Mouse (Mus musculus) cortical plate, adult 2 months (tissue): ENCODE results near the gene Map10. TPM values are rescaled to one million over a fixed set of nuclear protein-coding genes. Genes with fewer than 3 reads are reported as not detected.

Source experiments
- H3K27ac ChIP-seq: fragments of 200-500 bp; 2 replicates; pipeline ENCODE4 v1.5.1; 2012; ENCODE audit warnings: low read length, control low read depth, inconsistent platforms; ENCODE audit not compliant: insufficient read depth
- H3K4me1 ChIP-seq: fragments of 200-500 bp; 2 replicates; pipeline ENCODE4 v1.6.1; 2011; ENCODE audit warnings: low read length; ENCODE audit not compliant: control insufficient read depth, insufficient read depth
- H3K4me3 ChIP-seq: fragments of 200-500 bp; 2 replicates; pipeline ENCODE4 v1.5.1; 2011; ENCODE audit warnings: mild to moderate bottlenecking, low read length, control low read depth; ENCODE audit not compliant: insufficient read depth
- CTCF ChIP-seq: fragments of 200-500 bp; IDR thresholded peaks from 2 replicates; pipeline ENCODE4 v1.5.1; 2011; ENCODE audit warnings: mild to moderate bottlenecking, control low read depth, low read length; ENCODE audit not compliant: insufficient read depth; ENCODE audit errors: extremely low read depth
- POLR2A ChIP-seq: fragments of 200-500 bp; IDR thresholded peaks from 2 replicates; pipeline ENCODE4 v1.6.1; 2011; ENCODE audit warnings: mild to moderate bottlenecking, low read length, control low read depth; ENCODE audit not compliant: insufficient read depth; ENCODE audit errors: extremely low read depth
- polyA plus RNA-seq: library from polyadenylated mRNA; depleted of rRNA; stranded (reverse); fragments of >200 nt; gene quantifications from 2 replicates; pipeline ENCODE4 v1.2.3, GENCODE M21; 2012; rRNA removed

The Map10 gene
- polyA plus RNA-seq, 1 experiment: 2.1 TPM

DNA sequence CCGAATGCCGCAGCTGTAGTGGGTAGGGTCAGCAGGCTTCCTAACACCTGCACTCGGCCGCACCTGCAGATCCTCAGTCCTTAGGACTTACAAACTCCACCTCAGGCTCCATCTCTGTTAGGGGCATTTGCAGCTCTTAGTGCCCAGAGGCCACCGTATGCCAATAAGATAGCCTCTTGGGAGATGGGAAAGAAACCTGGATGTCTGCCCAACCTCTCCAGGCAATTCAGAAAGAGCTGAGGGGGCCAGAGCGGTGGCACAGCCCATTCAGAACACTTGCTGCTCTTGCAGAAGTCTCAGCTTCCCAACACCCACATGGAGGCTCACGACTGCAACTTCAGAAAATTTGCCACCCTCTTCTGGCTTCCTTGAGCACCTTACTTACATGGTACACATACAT, 36.2 kb downstream of the Map10 start:
- Histone ChIP-seq H3K4me3 (no peak overlapping the region), H3K4me1 (no peaks in the 10 kb centered on the region), H3K27ac (no peak overlapping the region)
- no peak for TF ChIP-seq CTCF
- TF ChIP-seq POLR2A: no peak

DNA sequence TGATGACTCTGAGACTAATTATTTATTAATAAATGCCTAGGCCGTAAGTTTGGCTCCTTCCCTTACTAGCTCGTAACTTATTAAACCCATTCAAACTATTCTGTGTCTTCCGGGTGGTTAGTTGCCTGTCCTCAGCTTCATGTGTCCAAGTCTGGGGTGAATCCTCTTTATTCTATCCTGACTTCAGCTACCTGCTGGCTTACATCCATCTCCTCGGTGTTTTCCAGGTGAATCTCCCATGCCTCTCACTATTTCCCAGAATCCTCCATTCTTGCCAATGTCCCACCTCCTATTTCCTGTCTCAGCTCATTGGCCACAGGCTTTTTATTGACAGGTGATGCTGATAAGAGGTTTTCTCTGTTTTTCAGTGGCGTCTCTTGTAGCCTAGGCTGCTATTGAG, 39.6 kb downstream of the Map10 start:
- Histone ChIP-seq H3K4me1 (no peaks in the 10 kb centered on the region), H3K4me3 (no peak overlapping the region), H3K27ac (no peak overlapping the region)
- TF ChIP-seq POLR2A (no peak), CTCF (no peak)

DNA sequence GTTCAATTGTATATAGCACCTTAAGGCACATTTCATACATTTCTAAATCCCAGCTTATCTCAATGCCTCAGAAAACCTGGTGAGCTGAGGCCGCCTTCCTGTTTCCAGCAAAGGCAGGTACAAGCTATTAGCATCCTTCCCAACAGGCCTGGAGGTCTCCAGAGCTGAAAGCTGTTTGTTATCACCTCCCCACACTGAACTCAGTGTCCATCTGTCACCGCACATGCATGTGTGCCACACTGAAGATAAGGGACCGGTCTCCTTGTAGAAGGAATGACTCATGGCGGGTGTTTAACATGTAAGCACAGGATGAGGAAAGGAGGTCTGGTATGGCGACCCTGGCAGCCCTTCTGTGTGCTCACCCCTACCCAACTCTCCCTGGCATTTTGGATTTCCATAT, 41.9 kb downstream of the Map10 start:
- H3K27ac ChIP-seq: no peak overlapping the region
- no peak overlapping the region for H3K4me3 ChIP-seq
- no peak for TF ChIP-seq CTCF
- TF ChIP-seq POLR2A: no peak
- no peaks in the 10 kb centered on the region for H3K4me1 ChIP-seq

DNA sequence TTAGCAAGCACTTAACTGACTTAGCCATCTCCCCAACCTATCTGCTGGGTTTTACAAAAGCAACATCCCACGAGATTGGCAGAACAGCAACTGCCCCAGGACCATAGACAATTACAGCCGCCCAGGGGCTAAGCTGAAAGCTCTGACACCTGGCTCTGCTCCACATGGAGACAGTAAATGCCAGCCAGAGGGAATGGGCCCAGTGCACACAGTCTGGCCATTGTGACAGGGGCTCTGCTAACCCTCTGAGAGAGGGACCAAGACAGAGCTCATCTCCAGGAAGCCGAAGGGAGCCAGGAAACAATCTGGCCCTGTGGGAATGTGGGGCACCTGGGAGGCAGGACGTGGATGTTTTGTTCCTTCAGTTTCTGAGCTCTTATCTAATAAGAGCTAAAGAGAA, 46.6 kb downstream of the Map10 start:
- Histone ChIP-seq H3K4me3 (no peak overlapping the region), H3K27ac (no peak overlapping the region), H3K4me1 (no peaks in the 10 kb centered on the region)
- TF ChIP-seq POLR2A (no peak), CTCF (no peak)

DNA sequence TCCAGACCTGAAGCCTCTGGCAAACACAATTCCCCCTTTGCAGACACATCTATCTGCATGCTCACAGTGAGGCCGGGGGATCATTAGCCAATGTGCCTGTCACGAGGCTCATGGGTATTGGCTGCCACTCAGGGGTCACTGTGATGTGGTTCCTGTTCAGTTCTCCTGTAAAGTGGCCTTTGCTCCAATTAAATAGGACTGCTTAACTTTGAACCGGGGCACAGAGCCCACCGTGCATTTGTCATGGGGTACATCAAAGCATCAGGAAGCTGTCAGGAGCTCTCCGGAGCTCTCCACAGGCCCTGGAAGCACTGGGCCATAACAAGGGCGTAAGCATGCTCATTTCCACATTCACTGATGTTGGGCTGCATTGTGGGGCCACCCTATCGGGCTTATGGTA, 47.0 kb downstream of the Map10 start:
- H3K4me1 ChIP-seq: no peaks in the 10 kb centered on the region
- no peak overlapping the region for H3K4me3 ChIP-seq
- H3K27ac ChIP-seq: no peak overlapping the region
- no peak for TF ChIP-seq POLR2A

DNA sequence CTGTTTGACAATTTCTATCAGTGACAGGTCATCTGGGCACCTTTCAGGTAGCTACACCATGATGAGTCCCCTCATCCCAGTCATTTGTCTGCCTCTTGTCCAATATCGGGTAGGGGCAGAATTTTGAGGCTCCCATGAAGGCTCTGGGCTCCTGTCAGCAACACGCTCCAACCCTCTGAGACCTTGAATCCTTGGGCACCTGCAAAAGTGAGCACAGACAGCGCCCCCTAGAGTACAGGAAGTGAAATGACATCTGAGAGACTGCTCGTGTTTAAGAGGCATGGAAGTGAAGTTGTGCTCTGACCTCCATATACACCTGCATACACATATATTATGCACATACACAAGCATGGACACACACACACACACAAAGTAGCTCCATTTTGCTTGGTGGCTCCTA, 49.3 kb downstream of the Map10 start:
- Histone ChIP-seq H3K27ac (no peak overlapping the region), H3K4me3 (no peak overlapping the region), H3K4me1 (no peaks in the 10 kb centered on the region)
- TF ChIP-seq POLR2A: no peak
- TF ChIP-seq CTCF: peak; percentile 54

DNA sequence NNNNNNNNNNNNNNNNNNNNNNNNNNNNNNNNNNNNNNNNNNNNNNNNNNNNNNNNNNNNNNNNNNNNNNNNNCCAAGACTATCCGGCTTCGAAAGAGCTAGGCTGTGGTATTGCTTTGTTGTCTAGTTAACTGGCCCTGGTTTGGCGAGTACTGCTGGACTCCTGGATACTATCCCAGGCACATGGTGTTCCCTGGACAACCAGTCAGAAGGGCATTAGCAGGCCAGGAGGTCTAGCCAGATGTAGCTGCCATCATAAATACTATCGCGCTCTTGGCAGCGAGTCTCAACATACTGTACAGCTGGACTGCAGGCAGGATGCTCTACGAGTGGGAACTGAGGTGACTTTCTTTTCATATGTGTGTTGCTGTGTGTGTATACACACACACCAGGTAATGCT, 53.1 kb downstream of the Map10 start:
- Histone ChIP-seq H3K27ac (no peak overlapping the region), H3K4me3 (no peak overlapping the region), H3K4me1 (no peaks in the 10 kb centered on the region)
- no peak for TF ChIP-seq CTCF
- no peak for TF ChIP-seq POLR2A

Other genes with a start within 250 kb of the Map10 start
- 22.7 and 26.5 TPM in 2 replicates for gene Sipa1l2, start 100.0 kb upstream of the Map10 start, polyA plus RNA-seq
- 58.5 and 59.7 TPM in 2 replicates for gene Ntpcr, start 60.1 kb downstream of the Map10 start, polyA plus RNA-seq
- 54.4 and 57.8 TPM in 2 replicates for gene Pcnx2, start 228.5 kb downstream of the Map10 start, polyA plus RNA-seq
- gene Map3k21, start 240.6 kb downstream of the Map10 start, polyA plus RNA-seq: 2.4 and 2.5 TPM in 2 replicates